Mouse (Mus musculus) cerebellum, adult 18-20 months (tissue): ENCODE data around the gene Ivl.

ENCODE experiments used
- DNase-seq, 2 experiments: peaks; one replicate each; pipeline ENCODE4 v3.0.0; 2021

The Ivl gene

GRCm38 (mm10) chr3:92573449-92574041 is at the start of gene Ivl:
Ivl (minus strand) TSS chr3:92573735.
- DNase-seq = no peak

GRCm38 (mm10) chr3:92621560-92621959 is 48.0 kb upstream of the Ivl start, which contains the start of gene Lce6a:
Lce6a (minus strand) TSS chr3:92621660.
- DNase-seq = no peak

GRCm38 (mm10) chr3:92609804-92610203 is 36.3 kb upstream of the Ivl start:
- no peak for DNase-seq

- no peak for DNase-seq
Observed at GRCm38 (mm10) chr3:92607392-92607791, 33.9 kb upstream of the Ivl start, which contains the start of gene 2210017I01Rik. 2210017I01Rik (minus strand) TSS chr3:92607492.

- DNase-seq = no peak
Observed at GRCm38 (mm10) chr3:92602169-92602568, 28.6 kb upstream of the Ivl start.

- no peak for DNase-seq
Observed at GRCm38 (mm10) chr3:92600456-92600855, 26.9 kb upstream of the Ivl start.

- DNase-seq = no peak
Observed at GRCm38 (mm10) chr3:92599973-92600372, 26.4 kb upstream of the Ivl start.

- no peak for DNase-seq
Observed at GRCm38 (mm10) chr3:92598429-92598828, 24.9 kb upstream of the Ivl start.

- no peak for DNase-seq
Observed at GRCm38 (mm10) chr3:92588858-92589257, 15.3 kb upstream of the Ivl start, which contains the start of gene Smcp. Smcp (minus strand) TSS chr3:92588997.

GRCm38 (mm10) chr3:92587190-92587589 is 13.7 kb upstream of the Ivl start:
- DNase-seq = no peak

- no peak for DNase-seq
Observed at GRCm38 (mm10) chr3:92585055-92585454, 11.5 kb upstream of the Ivl start.

GRCm38 (mm10) chr3:92583164-92583826 is 9.8 kb upstream of the Ivl start:
- no peak for DNase-seq

GRCm38 (mm10) chr3:92579508-92579907 is 6.0 kb upstream of the Ivl start:
- DNase-seq = no peak

- DNase-seq = no peak
Observed at GRCm38 (mm10) chr3:92578652-92579413, 5.3 kb upstream of the Ivl start.

GRCm38 (mm10) chr3:92572514-92573155 is 900 bp downstream of the Ivl start:
- DNase-seq = no peak

GRCm38 (mm10) chr3:92568752-92569151 is 4.8 kb downstream of the Ivl start:
- DNase-seq = no peak

GRCm38 (mm10) chr3:92565418-92565817 is 8.1 kb downstream of the Ivl start:
- DNase-seq = no peak

GRCm38 (mm10) chr3:92534411-92534810 is 39.1 kb downstream of the Ivl start, which contains the start of gene 2310046K23Rik:
2310046K23Rik (minus strand) TSS chr3:92534511.
- no peak for DNase-seq
